Mouse (Mus musculus) brain, embryonic 14.5 days (tissue): Measurements from ENCODE around the gene Eci2.

ENCODE experiments used
- CTCF ChIP-seq: fragments of 200-500 bp; IDR thresholded peaks from 2 replicates; pipeline ENCODE4 v1.5.1; 2012; ENCODE audit warnings: inconsistent platforms, mild to moderate bottlenecking, moderate library complexity, borderline replicate concordance; ENCODE audit not compliant: insufficient read depth, insufficient read length; ENCODE audit errors: extremely low read depth
- POLR2A ChIP-seq: fragments of 200-500 bp; IDR thresholded peaks from 2 replicates; pipeline ENCODE4 v1.6.1; 2012; ENCODE audit warnings: mild to moderate bottlenecking, inconsistent platforms, borderline replicate concordance; ENCODE audit not compliant: poor library complexity, insufficient read depth, insufficient read length, severe bottlenecking; ENCODE audit errors: extremely low read depth

GRCm38 (mm10) chr13:35020383-35020782, 6.5 kb downstream of the Eci2 start:
- TF ChIP-seq POLR2A = no peak
- no peak for TF ChIP-seq CTCF
